Mouse (Mus musculus) lung, postnatal 0 days (tissue): Measurements from ENCODE around the gene Mettl16.

Source experiments
- CTCF ChIP-seq: IDR thresholded peaks from 2 replicates; pipeline ENCODE4 v1.5.1; 2016; ENCODE audit warnings: antibody characterized with exemption, mild to moderate bottlenecking
- EP300 ChIP-seq: IDR thresholded peaks from 2 replicates; pipeline ENCODE4 v1.6.1; 2016; ENCODE audit warnings: antibody characterized with exemption, mild to moderate bottlenecking, control low read depth

GRCm38 (mm10) chr11:74771650-74772049 lies 1.0 kb downstream of the Mettl16 start:
- no peak for TF ChIP-seq CTCF
- TF ChIP-seq EP300: no peak
